Mouse (Mus musculus) lung, embryonic 14.5 days (tissue): ENCODE results near the gene Srd5a3. TPM values are rescaled to one million over a fixed set of nuclear protein-coding genes. Genes with fewer than 3 reads are reported as not detected.

Source experiments
- ATAC-seq: fragments of 200-750 bp; cut with Nextera tagmentation; 2 replicates; pipeline ENCODE4 v1.8.0; 2017; ENCODE audit warnings: mild to moderate bottlenecking, moderate TSS enrichment, moderate library complexity; ENCODE audit not compliant: insufficient read depth
- DNase-seq: peaks from one replicate; pipeline ENCODE4 v3.0.0-alpha.2; 2015
- H3K27ac ChIP-seq: fragments of 300-500 bp; sonication (generic); 2 replicates; pipeline ENCODE4 v1.5.1; 2014; ENCODE audit warnings: low read depth, mild to moderate bottlenecking, moderate library complexity
- H3K27me3 ChIP-seq: fragments of 300-500 bp; sonication (generic); 2 replicates; pipeline ENCODE4 v1.6.1; 2014; ENCODE audit warnings: low read length, control low read depth; ENCODE audit not compliant: insufficient read depth
- H3K36me3 ChIP-seq: fragments of 300-500 bp; sonication (generic); 2 replicates; pipeline ENCODE4 v1.6.1; 2014; ENCODE audit warnings: control low read depth; ENCODE audit not compliant: insufficient read depth
- H3K4me1 ChIP-seq: fragments of 300-500 bp; sonication (generic); 2 replicates; pipeline ENCODE4 v1.6.1; 2014; ENCODE audit warnings: antibody characterized with exemption, control low read depth; ENCODE audit not compliant: insufficient read depth
- H3K4me2 ChIP-seq: fragments of 300-500 bp; sonication (generic); 2 replicates; pipeline ENCODE4 v1.6.1; 2014; ENCODE audit warnings: mild to moderate bottlenecking
- H3K4me3 ChIP-seq: fragments of 300-500 bp; sonication (generic); 2 replicates; pipeline ENCODE4 v1.5.1; 2014; ENCODE audit warnings: low read depth, low read length
- H3K9ac ChIP-seq: fragments of 300-500 bp; sonication (generic); 2 replicates; pipeline ENCODE4 v1.6.1; 2014
- H3K9me3 ChIP-seq: fragments of 300-500 bp; sonication (generic); 2 replicates; pipeline ENCODE4 v1.6.1; 2016; ENCODE audit warnings: low read depth, low read length, control low read depth
- CTCF ChIP-seq: IDR thresholded peaks from 2 replicates; pipeline ENCODE4 v1.5.1; 2016; ENCODE audit warnings: antibody characterized with exemption, low read depth
- WGBS: fragments of 180-500 bp; shearing (Covaris S2); extraction: QIAGEN DNeasy Blood & Tissue Kit; methylation state at CpG from one replicate; pipeline ENCODE4 v1.1.7; 2014; 5-methylcytosine and 5-hydroxymethylcytosine counted together
- polyA plus RNA-seq: library from polyadenylated mRNA; unstranded; fragments of >200 nt; fragmentation: Nextera tagmentation; extraction: Ambion mirVana; gene quantifications from 2 replicates; pipeline ENCODE4 v1.2.1, GENCODE M21; 2014

Srd5a3 gene
- polyA plus RNA-seq, 1 experiment from 2014 or later: 37.6 TPM

DNA sequence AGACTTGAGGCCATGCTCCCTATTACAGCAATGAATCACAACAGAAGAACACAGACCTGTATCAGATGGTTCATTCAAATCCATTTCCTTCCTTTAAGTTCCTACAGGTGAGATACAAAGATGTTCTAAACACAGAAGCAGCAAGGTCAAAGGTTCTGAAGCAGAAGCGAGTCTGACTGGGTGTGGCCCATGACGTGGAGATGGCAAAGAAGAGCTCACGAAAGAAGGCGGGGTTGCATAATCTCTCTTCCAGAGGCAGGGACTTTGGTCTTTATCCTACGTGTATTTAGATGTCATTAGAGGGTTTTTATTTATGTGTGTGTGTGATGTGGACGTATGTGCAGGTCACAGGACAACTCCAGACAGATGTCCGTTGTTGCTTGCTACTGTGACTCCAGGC lies 37.6 kb downstream of the Srd5a3 start:
- WGBS: 66% methylated on average over 7 of the region's 7 CpGs
- Histone ChIP-seq H3K27ac (no peak overlapping the region), H3K9ac (no peak overlapping the region), H3K27me3 (no peaks in the 10 kb centered on the region), H3K36me3 (no peaks in the 10 kb centered on the region), H3K4me1 (no peaks in the 10 kb centered on the region), H3K9me3 (no peaks in the 10 kb centered on the region), H3K4me2 (no peak overlapping the region), H3K4me3 (no peak overlapping the region)
- DNase-seq (no peak), ATAC-seq (no peak)
- TF ChIP-seq CTCF: no peak

DNA sequence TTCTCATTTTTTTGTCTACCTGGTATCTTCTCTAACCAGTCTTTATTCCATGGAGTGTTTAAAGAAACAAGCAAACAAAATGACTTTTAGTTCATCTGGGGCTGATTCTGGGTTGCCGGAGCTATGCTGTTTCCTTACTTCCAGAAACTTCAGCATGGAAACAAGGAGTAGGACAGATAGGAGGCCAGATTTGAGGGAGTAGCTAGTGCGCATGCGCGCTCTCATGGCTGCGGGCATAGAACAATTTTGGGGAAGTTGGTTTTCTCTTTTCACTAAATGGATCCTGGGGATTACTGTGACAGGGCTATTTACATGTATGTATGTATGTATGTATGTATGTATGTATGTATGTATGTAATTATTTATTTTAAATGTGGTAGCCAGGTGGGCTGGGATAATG lies 39.1 kb downstream of the Srd5a3 start:
- no peak overlapping the region for H3K27ac ChIP-seq
- H3K27me3 ChIP-seq: no peaks in the 10 kb centered on the region
- TF ChIP-seq CTCF: no peak
- H3K4me3 ChIP-seq: no peak overlapping the region
- DNase-seq (no peak), ATAC-seq (no peak)
- no peaks in the 10 kb centered on the region for H3K4me1 ChIP-seq
- WGBS: 96% methylated on average over 5 of the region's 5 CpGs
- no peaks in the 10 kb centered on the region for H3K36me3 ChIP-seq
- H3K4me2 ChIP-seq: no peak overlapping the region
- no peaks in the 10 kb centered on the region for H3K9me3 ChIP-seq
- no peak overlapping the region for H3K9ac ChIP-seq

DNA sequence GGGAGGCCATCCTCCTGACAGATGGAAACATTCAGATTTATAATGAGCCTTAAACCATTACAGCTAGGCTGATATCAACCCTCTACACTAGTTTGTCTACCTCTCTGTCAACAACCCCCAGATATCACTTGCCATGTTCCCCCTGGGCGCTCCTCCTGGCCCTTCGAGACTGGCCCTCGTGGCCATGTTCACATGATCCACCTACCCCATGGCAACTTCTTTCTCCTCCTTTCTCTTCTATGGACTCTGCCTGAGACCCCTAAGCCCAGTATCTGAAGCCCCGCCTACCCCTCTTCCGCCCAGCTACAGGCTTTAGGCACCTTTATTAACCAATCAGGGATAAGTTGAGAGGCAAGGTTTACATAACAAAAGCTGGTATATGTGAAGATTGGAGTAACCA lies 39.7 kb downstream of the Srd5a3 start:
- H3K4me3 ChIP-seq: no peak overlapping the region
- no peaks in the 10 kb centered on the region for H3K9me3 ChIP-seq
- H3K36me3 ChIP-seq: no peaks in the 10 kb centered on the region
- H3K4me2 ChIP-seq: no peak overlapping the region
- H3K27ac ChIP-seq: no peak overlapping the region
- no peaks in the 10 kb centered on the region for H3K27me3 ChIP-seq
- DNase-seq (no peak), ATAC-seq (no peak)
- TF ChIP-seq CTCF: no peak
- WGBS: 83% methylated on average over 5 of the region's 5 CpGs
- H3K4me1 ChIP-seq: no peaks in the 10 kb centered on the region
- no peak overlapping the region for H3K9ac ChIP-seq

DNA sequence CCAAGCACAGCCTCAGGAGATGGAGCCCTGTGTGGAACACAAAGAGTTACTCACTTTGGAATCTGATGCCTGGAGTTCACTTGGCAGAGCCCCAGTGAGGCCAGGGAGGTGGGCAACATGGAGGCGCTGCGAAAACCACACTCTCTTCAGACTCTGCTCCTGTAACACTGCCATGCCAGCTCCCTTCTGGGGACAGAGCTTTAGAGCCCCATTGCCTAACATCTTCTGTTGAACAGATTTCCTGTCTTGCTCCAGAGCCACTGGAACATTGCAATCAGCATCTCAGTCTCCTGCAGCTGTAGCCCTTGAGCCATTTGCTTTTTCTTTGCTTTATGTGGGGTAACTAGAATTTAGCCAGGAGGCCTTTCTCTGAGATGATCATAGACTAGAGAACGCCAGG lies 42.3 kb downstream of the Srd5a3 start:
- no peak overlapping the region for H3K9ac ChIP-seq
- no peak for ATAC-seq
- H3K4me3 ChIP-seq: no peak overlapping the region
- peak overlapping the region; percentile 4; the same call in 1 of the 2 replicates for H3K27ac ChIP-seq
- peak; percentile 16 for DNase-seq
- H3K4me2 ChIP-seq: no peak overlapping the region; the same call in 1 of the 2 replicates
- no peaks in the 10 kb centered on the region for H3K27me3 ChIP-seq
- peaks cover 8% of the 10 kb centered on the region for H3K4me1 ChIP-seq
- H3K9me3 ChIP-seq: no peaks in the 10 kb centered on the region
- peaks cover 7% of the 10 kb centered on the region; the same call in 1 of the 2 replicates for H3K36me3 ChIP-seq
- WGBS: 44% methylated on average over 3 of the region's 3 CpGs
- no peak for TF ChIP-seq CTCF

DNA sequence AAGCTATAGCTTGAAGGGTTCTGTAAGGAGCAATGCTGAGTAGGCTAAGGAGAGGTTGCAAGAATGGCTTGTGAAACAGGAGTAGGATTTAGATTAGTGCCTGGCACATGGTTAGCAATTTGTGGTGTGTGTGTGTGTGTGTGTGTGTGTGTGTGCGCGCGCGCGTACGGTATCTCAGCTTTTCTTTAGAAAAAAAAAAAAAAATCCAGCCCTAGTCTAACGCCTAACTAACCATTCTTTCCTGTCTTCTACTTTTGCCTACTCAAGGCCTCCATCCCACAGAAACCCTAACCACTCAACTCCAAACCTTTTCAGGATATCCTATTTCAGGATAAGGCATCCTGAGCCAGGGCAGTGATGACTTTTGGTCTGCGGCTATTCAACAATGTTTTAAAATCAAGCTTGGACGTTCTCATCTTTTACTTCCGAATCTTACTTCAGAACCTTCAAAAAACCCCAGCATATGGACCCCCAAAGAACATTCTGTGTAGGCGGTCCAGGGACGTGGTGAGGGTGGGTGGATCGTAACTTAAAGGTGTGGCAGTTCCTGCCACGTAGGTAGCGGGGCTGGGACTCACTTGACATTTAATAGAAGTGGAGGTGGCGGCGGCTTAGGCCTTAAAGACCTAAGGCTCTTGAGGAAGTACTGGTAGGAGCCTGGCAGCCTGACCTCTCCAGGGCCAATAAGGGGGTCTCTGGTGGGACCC lies 43.1 kb downstream of the Srd5a3 start:
- H3K9ac ChIP-seq: peak overlapping the region; percentile 92
- WGBS: 37% methylated on average over 17 of the region's 17 CpGs
- H3K9me3 ChIP-seq: no peaks in the 10 kb centered on the region
- peak overlapping the region; percentile 87 for H3K4me3 ChIP-seq
- peaks cover 7% of the 10 kb centered on the region; the same call in 1 of the 2 replicates for H3K36me3 ChIP-seq
- H3K27me3 ChIP-seq: no peaks in the 10 kb centered on the region
- peak overlapping the region; percentile 97; the same call in 1 of the 2 replicates for H3K27ac ChIP-seq
- ATAC-seq (peak; percentile 36), DNase-seq (no peak)
- H3K4me2 ChIP-seq: peak overlapping the region; percentile 85
- TF ChIP-seq CTCF: no peak
- H3K4me1 ChIP-seq: peaks cover 8% of the 10 kb centered on the region

DNA sequence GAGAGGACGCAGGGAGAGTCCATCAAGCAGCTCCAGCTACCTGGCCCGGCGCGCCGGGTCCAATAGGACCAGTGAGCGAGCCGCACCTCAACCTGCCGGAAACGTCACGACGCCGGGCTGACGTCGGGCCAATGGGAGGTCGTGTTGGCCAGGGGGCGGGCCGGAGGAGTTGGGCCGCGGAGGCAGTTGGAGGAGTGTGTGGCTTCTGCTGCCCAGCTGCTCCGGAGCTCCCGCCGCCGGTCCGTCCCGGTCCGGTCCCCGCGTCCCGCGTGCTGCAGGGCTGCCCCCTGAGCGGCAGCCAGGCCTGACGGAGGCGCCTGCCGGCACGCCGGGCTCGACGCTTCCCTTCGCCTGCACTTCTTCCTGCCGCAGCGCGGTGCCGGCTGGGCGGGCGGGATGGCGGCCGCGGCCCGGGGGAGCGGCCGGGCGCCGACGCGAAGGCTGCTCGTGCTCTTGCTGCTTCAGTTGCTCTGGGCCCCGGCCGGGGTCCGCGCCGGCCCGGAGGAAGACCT lies 43.7 kb downstream of the Srd5a3 start, which contains the start of gene Tmem165:
Tmem165 (plus strand) TSS at position 131 of the 512 bp plus-strand sequence.
- H3K9ac ChIP-seq: peak within 1 kb of the TSS; percentile 92
- DNase-seq (peak; percentile 95), ATAC-seq (peak; percentile 98)
- peak within 1 kb of the TSS; percentile 97 for H3K27ac ChIP-seq
- peaks cover 8% of the 10 kb centered on the region for H3K4me1 ChIP-seq
- H3K4me3 ChIP-seq: peak within 1 kb of the TSS; percentile 87
- TF ChIP-seq CTCF: no peak
- WGBS: 0% methylated on average over 55 of the region's 62 CpGs
- H3K4me2 ChIP-seq: peak within 1 kb of the TSS; percentile 85
- no peaks in the 10 kb centered on the region for H3K9me3 ChIP-seq
- peaks cover 7% of the 10 kb centered on the region; the same call in 1 of the 2 replicates for H3K36me3 ChIP-seq
- H3K27me3 ChIP-seq: no peaks in the 10 kb centered on the region

DNA sequence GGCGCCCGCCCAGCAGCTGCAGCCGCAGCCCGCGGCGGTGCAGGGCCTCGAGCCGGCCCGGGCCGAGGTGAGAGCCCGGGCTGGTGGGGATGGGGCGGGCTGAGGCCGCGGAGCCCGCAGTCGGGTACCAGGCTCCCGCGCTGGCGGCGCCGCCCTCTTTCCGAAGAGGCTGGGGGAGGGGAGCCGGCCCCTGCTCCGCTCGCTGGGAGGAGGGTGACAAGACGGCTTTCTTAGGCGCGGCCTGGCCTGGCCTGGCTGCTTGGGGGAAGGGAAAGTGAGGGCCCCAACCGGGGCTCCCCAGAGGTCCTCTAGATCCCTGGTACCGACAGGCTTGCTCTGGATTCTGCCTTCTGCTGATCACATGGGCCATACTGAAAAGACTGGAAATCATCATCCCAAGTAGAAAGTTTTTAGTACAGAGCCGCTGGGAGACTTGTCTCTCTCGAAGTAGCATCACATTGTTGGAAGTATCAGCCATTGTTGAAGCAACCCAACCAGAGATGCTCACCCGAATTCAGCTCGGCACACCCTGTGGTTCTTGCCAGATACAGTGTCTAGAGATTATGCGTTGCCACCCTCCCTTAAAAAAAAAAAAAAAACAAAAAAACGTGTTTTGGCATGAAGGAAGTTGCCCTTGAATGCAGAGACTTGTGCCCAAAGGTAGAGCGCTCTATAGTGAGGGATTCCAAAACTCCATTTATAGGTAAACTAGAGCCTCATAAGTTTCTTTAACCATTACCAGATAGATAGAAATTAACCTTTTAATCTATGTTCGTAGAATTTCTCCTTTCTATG lies 44.4 kb downstream of the Srd5a3 start:
- peak; percentile 89 for DNase-seq
- peak; percentile 91 for ATAC-seq
- WGBS: 4% methylated on average over 38 of the region's 38 CpGs

More for the DNA sequence above, 44.4 kb downstream of the Srd5a3 start:
- H3K36me3 ChIP-seq: peaks cover 7% of the 10 kb centered on the region; the same call in 1 of the 2 replicates
- peak overlapping the region; percentile 85 for H3K4me2 ChIP-seq
- no peaks in the 10 kb centered on the region for H3K27me3 ChIP-seq
- no peak for TF ChIP-seq CTCF
- H3K4me1 ChIP-seq: peaks cover 8% of the 10 kb centered on the region
- peak overlapping the region; percentile 92 for H3K9ac ChIP-seq
- peak overlapping the region; percentile 87 for H3K4me3 ChIP-seq
- H3K9me3 ChIP-seq: no peaks in the 10 kb centered on the region
- H3K27ac ChIP-seq: peak overlapping the region; percentile 97
